Mouse (Mus musculus): Measurements from ENCODE around the gene Dppa5a.
"Not testable (repeated sequence)": the region's sequence is repeated elsewhere in the genome, so short reads cannot be mapped to it uniquely, and the experiment has no call there.

Gene Dppa5a

DNA sequence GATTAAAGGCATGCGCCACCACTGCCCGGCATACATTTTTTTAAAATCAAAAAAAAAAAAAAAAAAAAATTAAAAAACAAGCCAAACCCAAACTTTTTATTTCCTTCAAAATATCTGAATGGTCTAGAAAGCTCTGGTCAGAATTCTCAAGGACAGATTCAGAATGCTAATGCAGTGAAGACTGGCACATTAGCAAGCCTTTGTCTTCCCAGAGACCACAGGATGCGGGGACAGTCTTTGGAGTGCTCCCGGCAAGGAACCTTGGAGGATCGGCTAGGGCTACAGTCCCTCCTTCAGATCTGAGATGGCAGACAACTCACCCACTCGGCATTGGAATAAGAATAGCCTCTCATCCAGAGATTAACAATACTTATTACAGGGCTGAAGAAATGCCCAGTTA, 3.3 kb downstream of the Dppa5a start:
- in situ Hi-C loops (cut with MboI, MseI): no loop called here

DNA sequence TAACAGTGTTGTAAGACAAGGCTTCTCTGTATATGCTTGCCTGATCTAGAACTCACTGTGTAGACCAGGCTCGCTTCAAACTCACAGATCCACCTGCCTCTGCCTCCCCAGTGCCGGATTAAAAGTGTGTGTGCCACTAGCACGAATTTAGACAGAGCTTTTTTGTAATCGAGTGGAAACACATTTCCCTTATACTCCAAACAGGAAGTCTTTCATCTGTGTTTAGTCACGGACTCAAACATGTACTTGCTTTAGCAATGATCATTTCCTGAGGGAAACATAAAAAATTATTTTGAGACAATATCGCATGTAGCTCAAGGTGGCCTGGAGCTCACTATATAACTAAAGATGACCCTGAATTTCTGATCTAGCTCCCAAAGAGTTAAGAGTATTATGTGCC, 4.6 kb downstream of the Dppa5a start:
- in situ Hi-C loops (cut with MboI, MseI): no loop called here

DNA sequence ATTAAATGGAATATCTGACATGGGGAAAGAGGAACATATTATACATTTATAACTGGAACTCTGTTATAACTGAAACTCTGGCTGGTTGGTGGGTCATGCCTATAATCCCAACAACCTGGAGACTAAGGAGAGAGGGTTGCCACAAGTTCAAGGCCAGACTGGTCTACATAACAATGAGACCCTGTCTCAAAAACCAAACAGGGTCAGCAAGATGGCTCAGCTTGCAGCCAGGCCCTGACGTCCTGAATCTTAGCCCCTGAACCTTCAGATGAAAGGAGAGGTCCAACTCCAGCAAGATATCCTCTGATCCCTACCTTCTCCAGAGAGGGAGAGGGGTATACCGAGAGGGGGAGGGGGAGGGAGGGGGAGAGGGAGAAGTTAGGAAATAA, 7.5 kb downstream of the Dppa5a start:
- in situ Hi-C loops (cut with MboI, MseI): no loop called here

GRCm38 (mm10) chr9:78359750-78360483, 8.1 kb downstream of the Dppa5a start:
- in situ Hi-C loops (cut with MboI, MseI): no loop called here

- in situ Hi-C loops (cut with MboI, MseI): no loop called here
These were observed 9.9 kb downstream of the Dppa5a start for GRCm38 (mm10) chr9:78358053-78358452.

DNA sequence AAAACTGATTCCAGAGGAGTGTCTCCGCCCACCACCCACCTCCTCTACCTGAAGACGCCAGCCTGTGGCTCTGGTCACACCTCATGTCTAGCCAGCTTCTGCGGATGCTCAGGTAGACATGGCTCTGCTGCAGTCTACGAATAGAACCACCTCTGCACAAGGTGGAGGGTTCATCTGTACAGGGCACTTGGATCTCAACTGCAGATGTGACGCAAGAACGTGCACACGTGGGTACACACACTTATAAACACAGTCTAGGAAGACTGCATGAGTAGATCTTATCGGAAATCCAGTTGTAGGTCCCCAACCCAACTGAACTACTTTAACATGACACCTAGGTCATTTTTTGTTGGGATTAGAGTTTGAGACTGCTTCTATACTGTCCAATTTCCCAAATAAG, 12.4 kb downstream of the Dppa5a start, which contains the start of gene Gsta2:
TSS of gene Gsta2 (minus strand) at position 178 of the 400 bp plus-strand sequence.
- in situ Hi-C loops (cut with MboI, MseI): no loop called here

- in situ Hi-C loops (cut with MboI, MseI): no loop called here
These were observed 13.1 kb downstream of the Dppa5a start for GRCm38 (mm10) chr9:78354665-78355578.

DNA sequence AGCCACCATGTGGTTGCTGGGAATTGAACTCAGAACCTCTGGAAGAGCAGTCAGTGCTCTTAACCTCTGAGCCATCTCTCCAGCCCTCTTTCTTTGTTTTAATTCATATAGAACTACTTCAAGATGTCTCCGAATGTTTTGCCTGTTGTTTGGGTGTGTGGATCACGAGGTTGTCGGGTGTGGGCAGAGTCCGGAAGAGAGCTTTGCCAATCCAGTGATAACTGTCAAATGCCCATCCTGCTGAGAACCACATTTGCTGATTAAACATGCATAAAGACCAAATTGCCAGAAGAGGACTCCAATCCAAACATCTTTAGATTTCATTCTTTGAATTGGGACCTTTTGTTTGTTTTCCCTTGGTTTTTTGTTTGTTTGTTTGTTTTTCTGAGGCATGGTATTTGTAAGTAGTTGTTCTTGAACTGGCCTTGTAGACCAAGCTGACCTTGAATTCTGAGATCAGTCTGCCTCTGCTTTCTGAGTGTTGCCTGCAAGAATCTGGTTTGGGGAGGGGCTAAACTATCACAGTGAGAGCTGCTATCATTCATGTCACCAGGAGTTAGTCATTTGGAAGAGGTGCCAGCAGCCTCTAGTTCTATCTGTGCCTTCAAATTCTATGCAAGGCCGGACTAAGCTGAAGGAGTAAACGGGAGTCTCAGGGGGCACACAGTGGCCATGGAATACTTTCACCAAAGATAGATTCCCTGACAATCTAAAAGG, 16.3 kb downstream of the Dppa5a start:
- in situ Hi-C loops (cut with MboI, MseI): no loop called here

GRCm38 (mm10) chr9:78350007-78350406, 18.0 kb downstream of the Dppa5a start:
- in situ Hi-C loops (cut with MboI, MseI): not testable (repeated sequence)

DNA sequence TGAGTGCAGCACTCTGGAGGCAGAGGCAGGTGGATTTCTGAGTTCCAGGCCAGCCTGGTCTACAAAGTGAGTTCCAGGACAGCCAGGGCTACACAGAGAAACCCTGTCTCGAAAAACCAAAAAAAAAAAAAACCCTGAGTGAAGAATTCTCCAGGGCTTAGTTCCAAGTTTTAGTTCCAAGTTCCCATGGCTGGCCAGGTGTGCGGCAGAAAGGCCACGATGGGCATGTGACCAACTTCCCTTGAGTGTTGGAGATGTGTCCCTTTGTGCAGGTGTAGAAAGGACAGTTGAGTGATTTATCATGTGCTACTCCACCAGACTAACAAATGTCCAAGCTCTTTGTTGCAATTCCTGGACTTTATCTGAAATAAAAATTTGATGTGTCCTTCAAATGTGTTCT, 18.8 kb downstream of the Dppa5a start:
- in situ Hi-C loops (cut with MboI, MseI): loop anchor here (5.0 kb wide), 1 partner anchor 57 kb away; no protein-coding TSS in a partner anchor

DNA sequence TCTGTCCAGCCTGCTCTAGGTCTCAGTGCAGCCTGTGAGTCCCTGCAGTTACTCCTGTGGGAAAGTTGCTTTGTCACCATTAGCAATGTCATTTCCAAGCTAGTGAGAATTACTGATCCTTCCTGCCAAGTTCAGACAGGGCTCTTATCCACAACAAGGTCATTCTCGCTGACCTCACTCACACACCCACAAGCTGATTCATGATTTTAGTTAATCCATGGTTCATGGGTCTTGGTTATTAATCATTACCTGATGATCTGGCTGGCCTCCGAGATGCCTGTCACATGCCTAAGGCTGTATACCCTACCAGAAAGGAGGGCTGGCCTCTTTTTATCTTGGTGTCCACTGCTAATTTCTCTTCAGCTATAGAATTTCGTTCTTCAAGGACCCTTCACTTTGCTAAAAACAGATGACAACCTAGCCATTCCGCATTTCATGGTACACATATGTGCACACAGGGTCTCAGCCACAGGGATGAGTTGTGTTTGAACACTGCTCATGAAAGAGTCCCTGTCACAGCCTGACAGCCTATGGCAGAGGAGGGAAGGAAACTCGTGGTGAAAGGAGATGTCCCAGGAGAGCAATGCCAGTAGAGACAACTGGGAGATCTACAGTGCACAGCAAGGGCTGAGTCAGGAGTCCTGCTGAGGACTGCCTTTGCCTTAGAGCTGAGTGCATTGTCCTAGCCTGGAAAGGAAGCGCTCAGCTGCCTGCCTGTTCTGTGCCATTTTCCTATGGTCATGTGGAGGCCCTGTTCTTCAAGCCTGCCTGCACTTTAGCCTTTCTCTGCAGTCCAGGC, 19.6 kb downstream of the Dppa5a start:
- in situ Hi-C loops (cut with MboI, MseI): loop anchor here (5.0 kb wide), 1 partner anchor 56 kb away; no protein-coding TSS in a partner anchor

- in situ Hi-C loops (cut with MboI, MseI): loop anchor here (5.0 kb wide), 1 partner anchor 55 kb away; no protein-coding TSS in a partner anchor
These were observed 21.0 kb downstream of the Dppa5a start for GRCm38 (mm10) chr9:78347004-78347403.

- in situ Hi-C loops (cut with MboI, MseI): loop anchor here (5.0 kb wide), 1 partner anchor 53 kb away; no protein-coding TSS in a partner anchor
These were observed 22.7 kb downstream of the Dppa5a start for GRCm38 (mm10) chr9:78345235-78345634.

DNA sequence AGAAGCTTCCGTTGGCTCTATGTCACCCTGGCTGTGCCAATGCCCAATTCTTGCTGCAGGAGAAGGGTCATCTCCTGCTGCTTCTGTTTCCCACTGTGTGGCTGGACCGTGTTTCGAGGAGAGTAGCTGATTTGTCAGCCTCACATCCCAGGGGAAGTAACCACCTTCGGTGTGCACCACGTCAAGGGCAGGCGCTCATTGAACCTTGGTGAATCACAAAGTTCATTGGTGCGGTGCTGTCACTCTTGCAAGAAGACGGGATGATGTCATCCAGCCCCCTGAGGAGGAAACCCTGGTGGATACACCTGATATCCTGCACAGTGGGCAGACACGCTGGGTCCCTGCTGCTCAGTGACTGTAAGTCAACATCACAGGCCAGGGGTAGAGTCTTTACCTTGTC, 24.9 kb downstream of the Dppa5a start:
- in situ Hi-C loops (cut with MboI, MseI): not testable (repeated sequence)

- in situ Hi-C loops (cut with MboI, MseI): not testable (repeated sequence)
These were observed 25.5 kb downstream of the Dppa5a start for GRCm38 (mm10) chr9:78342494-78342893.

DNA sequence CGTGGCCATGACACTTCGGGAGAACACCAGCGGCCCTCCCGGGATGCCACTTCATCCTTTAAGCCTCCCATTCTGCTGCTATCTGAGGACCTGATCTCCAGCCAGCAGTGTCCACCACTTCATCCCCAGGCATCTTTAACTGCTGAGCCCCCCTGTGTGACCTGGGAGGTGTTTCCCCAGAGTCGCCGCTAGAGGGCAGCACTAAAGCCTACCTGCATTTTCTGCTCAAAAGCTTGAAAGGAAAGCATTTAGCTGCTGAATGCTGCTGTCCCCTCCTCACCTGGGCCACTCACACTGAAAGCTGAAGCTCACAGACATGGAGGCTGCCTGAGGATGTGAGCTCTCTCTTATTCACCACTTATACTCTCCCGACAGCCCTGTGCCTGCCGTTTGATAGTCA, 27.7 kb downstream of the Dppa5a start:
- in situ Hi-C loops (cut with MboI, MseI): not testable (repeated sequence)

- in situ Hi-C loops (cut with MboI, MseI): not testable (repeated sequence)
These were observed 30.9 kb downstream of the Dppa5a start for GRCm38 (mm10) chr9:78337050-78337449.

- in situ Hi-C loops (cut with MboI, MseI): not testable (repeated sequence)
These were observed 40.7 kb downstream of the Dppa5a start, which contains the start of gene Omt2b for GRCm38 (mm10) chr9:78327289-78327688. Gene Omt2b (plus strand): TSS chr9:78327589.

DNA sequence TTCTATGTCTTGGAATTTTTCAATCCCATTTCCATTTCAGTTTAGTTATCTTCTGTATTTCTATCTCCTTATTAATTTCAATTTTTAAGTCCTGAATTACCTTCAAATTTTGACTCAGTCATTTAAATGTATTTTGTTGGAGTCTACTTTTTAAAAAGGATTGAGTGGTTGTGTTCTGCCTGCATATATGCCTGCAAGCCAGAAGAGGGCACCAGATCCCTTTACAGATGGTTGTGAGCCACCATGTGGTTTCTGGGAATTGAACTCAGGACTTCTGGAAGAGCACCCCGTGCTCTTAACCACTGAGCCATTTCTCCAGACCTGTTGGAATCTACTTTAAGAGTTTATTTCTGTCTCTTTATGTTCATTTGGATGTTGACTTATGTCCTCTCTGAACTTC, 48.5 kb downstream of the Dppa5a start:
- in situ Hi-C loops (cut with MboI, MseI): no loop called here

Measured in T-helper 2 cell (primary cell).